Mouse (Mus musculus): ENCODE results near the gene Pfdn6.
"Not testable (repeated sequence)": the region's sequence is repeated elsewhere in the genome, so short reads cannot be mapped to it uniquely, and the experiment has no call there.

Gene Pfdn6

GRCm38 (mm10) chr17:33915671-33916250, 24.4 kb downstream of the Pfdn6 start, which contains the start of the genes Tapbp and Zbtb22:
Tapbp (plus strand) TSS chr17:33915899.
Zbtb22 (plus strand) TSS chr17:33915904.
- DNase-seq = peak; percentile 98

GRCm38 (mm10) chr17:33914969-33915391, 25.2 kb downstream of the Pfdn6 start:
- no peak for DNase-seq

GRCm38 (mm10) chr17:33913905-33914304, 26.2 kb downstream of the Pfdn6 start:
- no peak for DNase-seq

GRCm38 (mm10) chr17:33913264-33913663, 26.9 kb downstream of the Pfdn6 start:
- no peak for DNase-seq

GRCm38 (mm10) chr17:33911813-33912414, 28.2 kb downstream of the Pfdn6 start:
- no peak for DNase-seq

GRCm38 (mm10) chr17:33911052-33911812, 28.9 kb downstream of the Pfdn6 start:
- DNase-seq = no peak

- DNase-seq = no peak
Observed at GRCm38 (mm10) chr17:33910346-33911051, 29.6 kb downstream of the Pfdn6 start.

GRCm38 (mm10) chr17:33909869-33910250, 30.3 kb downstream of the Pfdn6 start:
- DNase-seq = no peak

- peak; percentile 98 to 99 for DNase-seq
Observed at GRCm38 (mm10) chr17:33909077-33909868, 30.9 kb downstream of the Pfdn6 start, which contains the start of gene Daxx. Daxx (plus strand) TSS chr17:33909414.

GRCm38 (mm10) chr17:33908331-33909076, 31.6 kb downstream of the Pfdn6 start:
- peak; percentile 73 to 76 for DNase-seq

GRCm38 (mm10) chr17:33904835-33905234, 35.3 kb downstream of the Pfdn6 start, which contains the start of gene Platr17:
Platr17 (plus strand) TSS chr17:33905135.
- DNase-seq = not testable (repeated sequence)

- DNase-seq = not testable (repeated sequence)
Observed at GRCm38 (mm10) chr17:33903911-33904651, 36.1 kb downstream of the Pfdn6 start.

GRCm38 (mm10) chr17:33902491-33902890, 37.7 kb downstream of the Pfdn6 start:
- DNase-seq = no peak

- no peak for DNase-seq
Observed at GRCm38 (mm10) chr17:33902079-33902478, 38.1 kb downstream of the Pfdn6 start.

- no peak for DNase-seq
Observed at GRCm38 (mm10) chr17:33901653-33902052, 38.5 kb downstream of the Pfdn6 start.

GRCm38 (mm10) chr17:33900989-33901314, 39.2 kb downstream of the Pfdn6 start:
- no peak for DNase-seq

GRCm38 (mm10) chr17:33900281-33900988, 39.7 kb downstream of the Pfdn6 start:
- DNase-seq = no peak

- no peak for DNase-seq
Observed at GRCm38 (mm10) chr17:33899642-33900041, 40.5 kb downstream of the Pfdn6 start.

- DNase-seq = not testable (repeated sequence)
Observed at GRCm38 (mm10) chr17:33898193-33898592, 42.0 kb downstream of the Pfdn6 start.
